ENCODE assay signal across 15 mouse cellular contexts in the genomic region with DNA sequence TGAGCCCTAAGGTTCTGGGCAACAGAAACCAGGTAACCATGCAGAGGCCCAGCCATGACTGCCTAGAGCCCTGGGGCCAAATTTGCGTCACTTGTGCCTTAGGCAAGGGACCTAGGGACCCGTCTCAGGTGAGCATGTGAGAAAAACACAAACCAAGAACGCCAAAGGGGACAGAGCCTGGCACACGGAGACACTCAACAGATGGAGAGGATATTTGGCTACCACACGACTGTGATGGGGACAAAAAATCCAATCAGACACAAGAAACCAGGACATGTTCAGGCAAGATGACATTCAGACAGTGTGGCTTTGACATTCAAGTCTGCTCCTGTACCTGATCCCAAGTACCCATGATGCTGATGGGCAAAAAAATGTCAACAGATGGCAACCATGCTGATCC. TPM values are rescaled to one million over a fixed set of nuclear protein-coding genes. Genes with fewer than 3 reads are reported as not detected.
A peak's percentile ranks its signal among the peaks of the same experiment; 100 is the strongest.
DNase-seq lines count a peak whose midpoint lies in the region; ATAC-seq and TF ChIP-seq lines count a peak whose summit lies in the region.
"Had no signal": no experiment of that assay in that cellular context is flagged by ENCODE, and none has a peak within 500 bp of the region (broad histone marks: within the 10 kb centered on the region; RNA-seq: fewer than 3 reads in every experiment).

No protein-coding gene starts in this region.

- DNase-seq in midbrain, embryonic 11.5 days (ENCODE audit: low spot score, missing footprints): peak; percentile 39
- DNase-seq in midbrain, embryonic 10.5 days (ENCODE audit: low spot score): no peak
- DNase-seq in cerebellum, postnatal 14 days: peak; percentile 53 to 70
- DNase-seq in hindbrain, postnatal 0 days (ENCODE audit: low spot score): no peak
- no peak for DNase-seq in limb, embryonic 10.5 days (ENCODE audit: low spot score)
- DNase-seq in layer of hippocampus, postnatal 36 days: no peak
- DNase-seq in liver, embryonic 11.5 days (ENCODE audit: low spot score): no peak
- DNase-seq: kidney, adult 2 months; kidney, postnatal 36 days; thymus, adult 18-20 months had no signal

- no peak for TF ChIP-seq POLR2A in olfactory bulb, adult 2 months (IDR thresholded peaks at IDR 0.05; ENCODE audit: insufficient read depth, low read depth, low read length)

- peaks cover 40% of the 10 kb centered on the region for H3K36me3 ChIP-seq in midbrain, embryonic 11.5 days (ENCODE audit: control insufficient read depth, insufficient read depth, low read length)
- peaks cover 91% of the 10 kb centered on the region for H3K36me3 ChIP-seq in midbrain, embryonic 10.5 days
- peaks cover 42% of the 10 kb centered on the region for H3K36me3 ChIP-seq in hindbrain, postnatal 0 days (ENCODE audit: insufficient read depth, low read length)
- peaks cover 91% of the 10 kb centered on the region for H3K36me3 ChIP-seq in limb, embryonic 10.5 days
- no peaks in the 10 kb centered on the region for H3K36me3 ChIP-seq in liver, embryonic 11.5 days (ENCODE audit: control insufficient read depth, insufficient read depth, low read length)

- no peak overlapping the region for H3K27ac ChIP-seq in midbrain, embryonic 11.5 days (ENCODE audit: low read depth, low read length)
- no peak overlapping the region for H3K27ac ChIP-seq in midbrain, embryonic 10.5 days (replicated peaks)
- H3K27ac ChIP-seq in hindbrain, postnatal 0 days: no peak overlapping the region
- H3K27ac ChIP-seq in olfactory bulb, adult 2 months (ENCODE audit: insufficient read depth, low read depth, low read length): peak overlapping the region; percentile 65; the same call in 1 of the 2 replicates
- no peak overlapping the region for H3K27ac ChIP-seq in limb, embryonic 10.5 days
- no peak overlapping the region for H3K27ac ChIP-seq in liver, embryonic 11.5 days (ENCODE audit: low read depth, low read length)
- H3K27ac ChIP-seq: heart, embryonic 13.5 days had no signal

- no peak for TF ChIP-seq CTCF in hindbrain, postnatal 0 days (IDR thresholded peaks at IDR 0.05; ENCODE audit: low read depth)
- no peak for TF ChIP-seq CTCF in olfactory bulb, adult 2 months (IDR thresholded peaks at IDR 0.05; ENCODE audit: insufficient read depth, low read depth, low read length)

- H3K4me2 ChIP-seq in midbrain, embryonic 11.5 days: no peak overlapping the region
- H3K4me2 ChIP-seq in hindbrain, postnatal 0 days (ENCODE audit: low read depth, low read length): peak overlapping the region; percentile 24; the same call in 1 of the 2 replicates
- H3K4me2 ChIP-seq in liver, embryonic 11.5 days: no peak overlapping the region
- H3K4me2 ChIP-seq: heart, embryonic 13.5 days had no signal

- H3K4me1 ChIP-seq in midbrain, embryonic 11.5 days (ENCODE audit: control insufficient read depth, insufficient read depth, low read length): peaks cover 16% of the 10 kb centered on the region
- H3K4me1 ChIP-seq in midbrain, embryonic 10.5 days: peaks cover 44% of the 10 kb centered on the region
- peaks cover 35% of the 10 kb centered on the region; the same call in 1 of the 2 replicates for H3K4me1 ChIP-seq in hindbrain, postnatal 0 days (ENCODE audit: insufficient read depth, low read length)
- H3K4me1 ChIP-seq in olfactory bulb, adult 2 months (ENCODE audit: control insufficient read depth, insufficient read depth, low read length): peaks cover 63% of the 10 kb centered on the region
- H3K4me1 ChIP-seq in limb, embryonic 10.5 days: peaks cover 14% of the 10 kb centered on the region
- H3K4me1 ChIP-seq in liver, embryonic 11.5 days (replicated peaks; ENCODE audit: control insufficient read depth, insufficient read depth, low read length): no peaks in the 10 kb centered on the region

- H3K4me3 ChIP-seq in midbrain, embryonic 11.5 days (ENCODE audit: low read depth, low read length): no peak overlapping the region
- H3K4me3 ChIP-seq in midbrain, embryonic 10.5 days: no peak overlapping the region
- no peak overlapping the region for H3K4me3 ChIP-seq in hindbrain, postnatal 0 days (ENCODE audit: low read length)
- H3K4me3 ChIP-seq in olfactory bulb, adult 2 months (ENCODE audit: insufficient read depth, low read depth, low read length): peak overlapping the region; percentile 1; the same call in 1 of the 2 replicates
- H3K4me3 ChIP-seq in limb, embryonic 10.5 days: no peak overlapping the region
- no peak overlapping the region for H3K4me3 ChIP-seq in liver, embryonic 11.5 days (ENCODE audit: low read depth, low read length)
- H3K4me3 ChIP-seq: heart, embryonic 13.5 days had no signal

- ATAC-seq in midbrain, embryonic 11.5 days (ENCODE audit: low FRiP score): no peak
- ATAC-seq in hindbrain, postnatal 0 days: no peak
- no peak for ATAC-seq in liver, embryonic 11.5 days (replicated peaks; ENCODE audit: low FRiP score)
- ATAC-seq: activated CD4-positive, CD25-positive, alpha-beta regulatory T cell, adult 4 months; CD4-positive, CD25-positive, alpha-beta regulatory T cell, adult 4 months; lung, postnatal 0 days had no signal

- H3K9me3 ChIP-seq in midbrain, embryonic 11.5 days (ENCODE audit: control insufficient read depth, low read length): no peaks in the 10 kb centered on the region; the same call in 1 of the 2 replicates
- no peaks in the 10 kb centered on the region for H3K9me3 ChIP-seq in midbrain, embryonic 10.5 days (replicated peaks)
- no peaks in the 10 kb centered on the region for H3K9me3 ChIP-seq in hindbrain, postnatal 0 days (ENCODE audit: low read length)
- H3K9me3 ChIP-seq in limb, embryonic 10.5 days (replicated peaks): 0 out of 2 replicates have a peak, but pooled peaks cover 1% of the 10 kb centered on the region
- H3K9me3 ChIP-seq in liver, embryonic 11.5 days (ENCODE audit: control insufficient read depth, low read length): no peaks in the 10 kb centered on the region

- 92% methylated on average over 5 of the region's 5 CpGs for WGBS in midbrain, embryonic 11.5 days
- WGBS in midbrain, embryonic 10.5 days: 92% methylated on average over 5 of the region's 5 CpGs
- 73% methylated on average over 5 of the region's 5 CpGs for WGBS in hindbrain, postnatal 0 days
- WGBS in olfactory bulb, adult 2 months: 76% methylated on average over 5 of the region's 5 CpGs
- WGBS in limb, embryonic 10.5 days: 93% methylated on average over 5 of the region's 5 CpGs
- WGBS in liver, embryonic 11.5 days: 76% methylated on average over 5 of the region's 5 CpGs

- no peak overlapping the region for H3K9ac ChIP-seq in midbrain, embryonic 11.5 days (ENCODE audit: low read length)
- no peak overlapping the region for H3K9ac ChIP-seq in hindbrain, postnatal 0 days (replicated peaks; ENCODE audit: low read length)
- no peak overlapping the region for H3K9ac ChIP-seq in liver, embryonic 11.5 days (ENCODE audit: low read depth, low read length)
- H3K9ac ChIP-seq: heart, embryonic 13.5 days had no signal

- no peaks in the 10 kb centered on the region for H3K27me3 ChIP-seq in midbrain, embryonic 11.5 days (ENCODE audit: control insufficient read depth, insufficient read depth, low read length)
- H3K27me3 ChIP-seq in midbrain, embryonic 10.5 days (ENCODE audit: low read depth, poor library complexity, severe bottlenecking): peaks cover 7% of the 10 kb centered on the region; the same call in 1 of the 2 replicates
- H3K27me3 ChIP-seq in hindbrain, postnatal 0 days (ENCODE audit: insufficient read depth, low read length): no peaks in the 10 kb centered on the region
- 0 out of 2 replicates have a peak, but pooled peaks cover 14% of the 10 kb centered on the region for H3K27me3 ChIP-seq in limb, embryonic 10.5 days (ENCODE audit: low read depth, poor library complexity, severe bottlenecking)
- H3K27me3 ChIP-seq in liver, embryonic 11.5 days (replicated peaks; ENCODE audit: control insufficient read depth, insufficient read depth, low read length): peaks cover 19% of the 10 kb centered on the region

RNA-seq across cellular contexts. Expression of a gene that starts 6.1 kb away (rescaled TPM):
- polyA plus RNA-seq in midbrain, embryonic 11.5 days (2014; fragmentation: Nextera tagmentation; extraction: Ambion mirVana): 76.7 and 77.4 TPM in 2 replicates
- polyA plus RNA-seq in midbrain, embryonic 10.5 days (2016; fragmentation: Nextera tagmentation; extraction: Ambion mirVana): 115 and 187 TPM in 2 replicates
- total RNA-seq in hindbrain, postnatal 0 days (2014; rRNA removed): 1,011 and 1,051 TPM in 2 replicates
- polyA plus RNA-seq in hindbrain, postnatal 0 days (2015; fragmentation: Nextera tagmentation; extraction: Ambion mirVana): 1,463 and 1,578 TPM in 2 replicates
- 372 TPM in 1 of 2 replicates, not detected in the other for polyA plus RNA-seq in olfactory bulb, adult 2 months (2012; ENCODE audit: insufficient read depth, insufficient read length, low replicate concordance, missing spikeins)
- 77.7 and 110 TPM in 2 replicates for polyA plus RNA-seq in limb, embryonic 10.5 days (2016; fragmentation: Nextera tagmentation; extraction: Ambion mirVana)
- total RNA-seq in layer of hippocampus, postnatal 36 days (2021): 100 to 1,000 TPM; 394 to 463 TPM
- polyA plus RNA-seq in liver, embryonic 11.5 days (2014; fragmentation: Nextera tagmentation; extraction: Ambion mirVana): 5.6 and 7.8 TPM in 2 replicates

Comparison
In these comparisons a context has a peak if more than half of its experiments do, and no peak if none do; other contexts are left out.
1. DNase-seq: peak in midbrain, embryonic 11.5 days (single experiment) and cerebellum, postnatal 14 days (2 of 2); none in midbrain, embryonic 10.5 days (single experiment), hindbrain, postnatal 0 days (single experiment), limb, embryonic 10.5 days (single experiment), layer of hippocampus, postnatal 36 days (0 of 2) and liver, embryonic 11.5 days (single experiment).